Mouse (Mus musculus) B cell, adult 2 months (primary cell): Measurements from ENCODE around the gene Cdc25b.

Experiments used
- DNase-seq, 2 experiments: peaks; one replicate each; pipeline ENCODE4 v3.0.0; 2022

The Cdc25b gene

DNA sequence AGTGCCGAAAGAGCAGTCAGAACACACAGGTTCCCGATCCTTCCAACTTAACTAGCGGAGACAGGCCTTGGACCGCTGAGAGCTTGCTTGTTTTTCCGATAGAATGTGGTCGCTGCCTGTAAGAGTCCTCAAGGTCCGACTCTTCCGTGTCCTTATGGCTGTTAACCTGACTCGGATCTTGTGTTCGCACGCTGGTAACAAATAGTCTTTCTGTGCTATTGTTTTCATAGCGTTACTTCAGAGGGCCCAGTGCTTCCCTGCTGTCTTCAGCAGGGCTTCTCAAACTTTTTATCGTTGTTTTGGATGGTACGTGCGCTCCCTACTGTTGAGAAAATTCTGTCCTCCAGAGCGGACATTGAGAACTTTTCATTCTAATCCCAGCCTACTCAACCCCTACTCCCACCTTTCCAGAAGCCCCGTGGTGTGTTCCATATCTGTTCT, 26.1 kb upstream of the Cdc25b start:
- no peak for DNase-seq

DNA sequence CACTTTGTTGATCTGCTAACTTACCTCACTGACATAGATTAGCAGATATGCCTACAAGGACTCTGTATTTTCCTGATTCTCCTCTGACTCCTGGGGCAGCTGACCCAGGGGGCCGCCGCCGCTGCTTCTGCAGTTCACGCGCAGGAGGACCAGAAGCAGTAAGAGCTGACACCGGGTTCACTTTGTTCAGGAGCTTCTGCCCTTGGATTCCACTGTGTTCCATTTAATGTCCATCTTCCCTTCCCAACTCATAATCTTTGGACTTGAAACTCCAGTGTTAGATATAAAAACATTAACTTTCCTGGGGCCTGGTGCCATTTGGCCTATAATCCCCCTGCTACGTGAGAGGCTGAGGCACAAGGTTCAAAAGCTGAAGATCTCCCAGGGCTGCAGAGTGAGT, 22.8 kb upstream of the Cdc25b start:
- DNase-seq: no peak

DNA sequence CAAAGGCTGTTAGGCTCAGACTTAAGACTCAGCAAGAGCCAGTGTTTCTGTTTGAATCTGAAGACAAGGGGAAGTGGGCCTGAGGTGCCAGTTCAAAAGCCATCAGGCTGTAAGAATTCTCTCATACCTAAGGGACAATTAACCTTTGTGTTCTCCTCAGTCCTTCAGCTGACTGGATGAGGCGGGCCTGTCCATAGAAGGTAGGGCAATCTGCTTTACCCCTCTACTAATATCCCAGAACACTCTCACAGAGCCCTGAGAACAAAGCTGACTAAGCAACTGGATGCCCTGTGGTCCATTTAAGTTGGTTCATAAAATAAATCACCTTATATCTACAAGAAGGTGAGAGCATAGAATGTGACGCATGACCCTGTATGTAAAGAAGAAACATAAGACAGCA, 20.6 kb upstream of the Cdc25b start:
- DNase-seq: no peak

DNA sequence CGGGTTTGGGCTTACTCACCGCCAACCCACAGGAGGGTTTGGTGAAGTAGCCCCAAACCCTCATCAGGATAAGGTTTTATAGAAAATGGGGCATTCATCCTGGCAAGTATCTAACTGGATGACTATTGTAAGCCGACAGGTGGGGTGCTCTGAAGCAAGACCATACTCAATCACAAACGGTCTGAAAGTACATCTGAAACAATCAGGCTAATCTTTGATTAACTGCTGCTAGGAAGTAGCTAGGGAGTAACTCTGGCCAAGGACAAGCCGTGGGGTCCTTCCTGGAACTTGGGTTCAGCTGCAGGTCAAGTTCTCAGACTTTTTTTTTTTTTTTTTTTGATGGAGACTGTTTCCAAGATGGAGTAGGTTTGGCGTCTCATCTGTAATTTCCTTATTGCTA, 18.8 kb upstream of the Cdc25b start:
- DNase-seq: no peak

DNA sequence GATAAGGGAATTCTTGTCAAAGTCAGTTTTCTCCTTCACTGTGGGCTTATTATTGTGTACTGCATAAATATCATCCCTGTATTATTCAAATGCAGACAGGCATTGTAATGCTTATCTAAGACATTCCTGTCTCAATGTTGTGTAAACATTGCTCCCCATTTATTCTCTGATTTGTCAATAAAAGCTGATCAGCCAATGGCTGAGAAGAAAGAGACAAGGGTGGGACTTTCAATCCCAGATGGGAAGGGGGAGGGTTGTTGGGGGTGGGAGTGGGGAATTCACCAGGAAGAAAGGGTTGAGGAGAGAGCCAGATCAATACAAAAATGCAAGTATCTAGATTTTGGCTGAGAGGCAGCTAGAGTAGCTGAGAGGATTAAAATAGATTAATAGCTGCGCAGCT, 17.8 kb upstream of the Cdc25b start:
- no peak for DNase-seq

DNA sequence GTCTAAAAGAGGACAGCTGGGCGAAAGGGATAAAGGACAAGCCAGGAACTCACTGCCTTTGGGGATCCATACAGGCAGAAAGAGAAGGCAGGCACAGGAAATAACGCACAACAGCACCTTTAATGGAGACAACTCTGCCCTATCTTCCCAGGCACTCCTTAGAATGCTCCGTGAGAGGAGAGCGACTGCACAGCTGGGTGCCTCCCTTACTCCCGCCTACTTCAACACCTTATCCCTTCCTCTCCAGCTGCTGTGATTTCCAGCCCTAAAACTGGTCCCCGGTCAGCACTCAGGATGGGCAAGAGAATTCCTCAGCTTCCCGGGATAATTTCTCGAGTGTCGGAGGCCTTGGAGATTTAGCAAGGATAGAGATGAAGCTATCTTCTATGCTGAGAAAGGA, 15.8 kb upstream of the Cdc25b start:
- no peak for DNase-seq

DNA sequence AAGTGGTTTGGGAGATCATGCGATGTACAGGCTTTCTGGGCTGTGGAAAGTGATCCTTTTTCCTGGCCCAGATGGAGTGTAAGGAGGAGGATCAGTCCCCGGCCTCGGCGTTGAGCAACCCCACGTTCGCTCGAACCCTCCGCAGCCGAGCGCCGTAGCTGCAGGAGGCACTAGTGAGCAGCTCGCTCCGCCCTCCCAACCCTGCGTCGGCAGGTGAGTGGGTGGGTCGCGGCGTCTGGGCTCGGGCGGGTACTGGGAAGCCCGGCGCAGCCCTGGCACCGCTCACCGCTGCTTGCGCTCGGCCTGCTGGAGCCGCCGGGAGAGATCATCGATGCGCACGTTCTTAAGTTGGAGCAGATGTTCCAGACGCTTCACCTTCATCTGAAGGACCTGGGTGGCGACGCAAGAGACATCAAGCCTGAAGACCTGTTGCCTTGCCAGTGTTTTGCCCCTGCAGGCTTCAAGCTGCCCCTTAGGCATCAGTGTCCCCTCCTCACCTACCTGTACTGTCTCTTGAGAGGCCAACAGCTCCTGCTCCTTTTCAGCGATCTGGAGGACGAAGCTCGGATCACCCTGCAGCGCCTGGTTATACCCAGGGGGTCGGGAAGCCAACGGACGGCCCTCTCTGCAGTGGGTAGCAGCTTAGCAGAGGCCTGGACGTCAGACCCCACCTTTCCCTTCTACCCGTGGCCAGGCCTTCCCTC, 15.2 kb upstream of the Cdc25b start:
- DNase-seq: peak; percentile 62 to 63

DNA sequence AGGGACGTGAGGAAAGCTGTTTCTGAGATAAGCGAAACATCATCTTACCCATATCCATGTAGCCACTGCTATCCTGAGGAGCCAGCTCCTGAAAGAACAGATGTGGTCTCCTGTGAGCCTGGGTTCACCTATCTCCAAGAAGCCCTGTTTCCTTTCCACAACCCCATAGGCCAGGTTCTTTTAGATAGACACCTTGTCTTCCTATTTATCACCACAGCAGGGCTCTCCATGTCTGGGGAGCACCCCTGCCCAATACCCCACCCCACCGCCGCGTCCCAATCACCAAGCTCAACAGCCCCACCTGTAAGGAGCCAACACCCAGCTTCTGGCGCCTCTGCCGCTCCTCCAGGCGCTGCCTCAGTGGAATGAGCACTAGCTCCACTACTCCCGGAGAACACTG, 14.4 kb upstream of the Cdc25b start:
- DNase-seq: no peak

DNA sequence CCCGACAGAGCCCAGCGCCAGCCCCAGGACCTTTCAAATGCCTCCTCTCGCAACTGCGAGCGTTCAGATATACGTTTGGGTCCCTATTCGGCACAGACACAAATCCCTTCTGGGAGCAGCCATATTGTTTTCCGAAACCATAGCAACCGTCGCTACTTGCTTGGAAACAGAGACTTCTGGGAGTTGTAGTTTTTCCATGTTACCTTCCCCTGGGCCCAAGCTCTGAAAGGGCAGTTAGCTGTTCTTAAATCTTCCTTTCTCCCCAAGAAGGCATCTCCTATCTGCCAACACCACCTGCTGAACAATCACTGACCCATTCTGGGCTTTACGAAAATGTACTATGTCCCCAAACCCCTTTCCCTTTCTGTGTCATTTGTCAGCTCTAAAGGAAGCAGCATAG, 12.0 kb upstream of the Cdc25b start:
- DNase-seq: peak; percentile 66 to 72

DNA sequence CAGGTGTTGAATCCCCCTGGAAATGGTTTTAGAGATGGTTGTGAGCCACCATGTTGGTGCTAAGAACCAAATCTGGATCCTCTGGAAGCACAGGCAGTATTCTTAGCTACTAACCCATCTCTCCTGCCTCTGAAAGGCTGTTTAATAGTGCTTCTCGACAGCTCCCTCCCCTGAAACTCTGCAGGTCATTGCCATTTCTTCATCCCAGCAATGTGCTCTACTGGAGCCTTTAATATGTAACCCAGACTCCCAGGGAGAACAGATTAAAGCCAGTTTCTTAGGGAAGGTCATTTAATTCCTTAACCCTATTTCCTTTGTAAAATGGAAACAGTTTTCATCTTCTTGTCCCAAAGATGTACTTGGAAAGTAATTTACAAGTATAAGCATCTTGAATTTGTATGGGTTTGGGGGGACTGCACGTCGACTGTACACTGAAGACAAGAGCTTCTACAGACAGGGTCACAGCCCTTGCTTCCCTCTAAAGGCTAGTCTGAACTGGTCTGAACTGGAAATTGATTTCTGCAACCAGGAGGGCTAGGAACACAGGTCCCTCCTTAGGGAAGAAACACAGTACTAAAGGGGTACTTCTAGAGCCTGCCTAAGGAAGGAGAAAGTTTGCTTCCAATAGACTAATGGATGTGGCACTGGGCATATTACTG, 11.3 kb upstream of the Cdc25b start:
- DNase-seq: no peak

DNA sequence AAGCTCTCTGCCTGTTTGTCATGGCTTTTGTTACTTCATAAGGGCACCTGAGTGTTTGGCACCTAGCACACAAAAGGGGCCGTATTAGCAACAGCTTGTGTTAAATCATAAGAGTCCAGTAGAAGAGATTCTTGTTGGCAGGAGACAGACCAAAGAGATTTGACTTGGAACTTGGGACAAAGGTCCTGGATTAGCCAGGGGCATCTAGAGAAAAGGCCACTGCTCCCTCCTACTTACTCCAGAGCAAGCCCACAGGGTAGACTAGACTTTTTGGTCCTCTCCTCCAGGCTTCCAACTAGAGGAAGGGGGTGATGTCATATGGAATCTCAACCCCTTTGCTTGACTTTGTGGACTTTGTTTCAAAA, 10.8 kb upstream of the Cdc25b start:
- no peak for DNase-seq

DNA sequence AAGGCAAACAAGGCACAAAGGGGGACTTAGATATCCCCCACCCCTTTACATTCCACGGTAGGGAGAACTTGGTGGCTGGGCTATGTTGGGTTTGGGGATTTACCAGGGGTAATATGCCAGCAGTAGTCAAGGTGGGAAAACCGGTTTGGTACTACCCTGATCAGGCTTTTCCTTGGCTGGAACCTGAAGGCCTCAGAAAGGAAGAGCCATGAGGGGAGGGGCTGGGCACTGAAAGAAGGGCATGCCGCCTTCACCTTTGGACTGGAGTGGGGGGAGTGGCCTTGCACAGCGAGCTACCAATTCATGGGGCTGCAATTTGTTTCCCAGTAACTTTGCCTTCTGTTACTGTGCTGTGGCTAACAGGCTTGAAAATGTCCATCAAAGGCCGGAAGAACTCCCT, 10.3 kb upstream of the Cdc25b start:
- no peak for DNase-seq

DNA sequence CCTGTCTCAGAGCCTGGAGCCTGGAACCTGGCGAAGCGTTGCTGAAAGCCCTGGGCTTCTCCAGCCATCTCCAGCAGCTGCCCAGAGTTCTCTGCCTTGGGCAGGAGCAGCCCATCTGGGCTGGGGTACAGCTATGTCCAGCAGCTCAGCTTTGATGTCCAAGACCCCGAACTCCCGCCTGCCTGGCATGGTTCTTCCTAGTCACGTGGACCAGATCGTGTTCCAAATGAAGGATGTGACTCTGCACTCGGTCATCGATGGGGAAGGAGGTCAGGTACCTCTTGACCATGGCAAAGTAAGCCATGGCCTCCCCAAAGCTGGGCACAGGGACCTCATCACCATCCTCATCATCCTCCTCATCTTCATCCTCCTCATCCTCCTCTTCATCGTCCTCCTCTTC, 8.8 kb upstream of the Cdc25b start:
- no peak for DNase-seq

DNA sequence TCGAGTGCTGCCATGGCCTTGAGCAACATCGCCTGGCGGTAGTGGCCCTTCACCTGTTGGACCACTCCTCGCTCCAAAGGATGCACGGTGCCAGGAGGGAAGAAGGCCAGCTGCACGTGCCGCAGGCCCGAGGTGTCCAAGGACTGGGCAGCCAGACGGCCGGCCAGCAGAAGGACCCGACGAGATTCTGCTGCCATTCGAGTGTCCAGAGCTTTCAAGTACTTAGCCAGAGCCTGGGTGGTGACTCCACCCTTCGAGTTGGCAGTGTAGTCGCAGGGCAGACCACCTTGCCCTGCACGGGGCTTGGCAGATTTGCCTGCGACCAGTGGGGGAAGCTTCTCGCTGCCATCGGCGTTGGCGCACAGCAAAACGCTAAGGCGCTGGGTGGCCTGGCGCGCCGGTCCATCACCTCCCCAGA, 7.9 kb upstream of the Cdc25b start:
- DNase-seq: no peak

DNA sequence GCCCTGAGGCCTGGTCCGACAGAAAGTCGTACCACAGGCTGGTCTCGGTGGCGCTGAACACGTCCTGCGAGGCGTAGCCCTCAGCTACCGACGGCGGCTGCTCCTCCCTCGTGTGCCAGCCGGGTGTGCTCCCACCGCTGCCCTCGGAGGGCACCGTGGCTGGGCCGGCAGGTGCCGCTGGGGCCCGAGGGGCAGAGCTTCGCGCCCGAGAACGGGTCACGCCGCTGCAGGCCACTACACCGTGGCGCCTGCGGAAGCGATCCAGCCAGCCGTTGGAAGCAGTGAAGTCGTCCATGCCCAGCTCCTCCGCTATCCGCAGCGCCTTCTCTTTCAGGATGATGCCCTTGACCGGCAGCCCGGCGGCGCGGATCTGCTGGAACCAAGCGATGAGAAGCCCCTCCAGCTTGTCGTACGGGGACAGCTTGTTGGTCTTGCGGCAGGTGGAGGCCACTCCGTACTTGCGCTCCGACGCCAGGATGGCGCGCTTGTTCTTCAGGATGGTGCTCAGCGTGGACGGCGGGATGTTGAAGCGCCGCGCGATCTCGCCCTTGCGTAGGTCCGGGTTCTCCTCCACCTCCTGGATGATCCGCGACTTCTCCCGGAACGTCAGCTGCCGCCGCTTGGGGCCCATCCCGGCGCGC, 7.4 kb upstream of the Cdc25b start:
- DNase-seq: peak; percentile 39 to 60

DNA sequence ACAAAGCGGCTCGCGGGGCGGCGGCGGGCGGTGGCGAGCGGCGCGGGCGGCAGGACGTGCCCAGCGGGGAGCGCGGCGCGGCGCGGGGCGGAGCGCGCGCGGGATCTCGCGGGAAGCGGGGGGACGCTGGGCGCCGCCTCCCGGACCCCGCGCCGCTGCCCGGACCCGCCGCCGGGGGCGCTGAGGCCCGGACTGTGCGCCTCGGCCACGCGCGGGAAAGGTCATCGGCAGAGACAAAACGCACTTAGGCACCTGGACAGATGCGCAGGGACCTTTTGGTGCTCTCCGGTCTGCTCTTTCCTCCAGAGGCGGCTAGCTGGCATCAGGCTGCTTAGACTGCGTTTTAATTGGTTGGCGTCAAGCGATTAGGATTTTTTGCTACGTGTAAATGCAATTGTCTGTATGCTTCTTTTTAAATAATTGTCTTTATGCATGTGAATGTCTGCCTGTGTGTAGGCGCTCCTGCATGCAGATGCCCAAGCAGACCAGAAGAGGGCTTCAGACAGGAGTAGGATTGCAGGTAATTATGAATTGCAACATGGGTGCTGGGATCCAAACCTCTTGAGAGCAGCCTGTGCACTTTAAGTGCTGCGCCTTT, 6.7 kb upstream of the Cdc25b start, which contains the start of gene Cenpb:
Cenpb (minus strand) TSS at position 78 of the 598 bp plus-strand sequence.
- peak; percentile 81 to 84 for DNase-seq

DNA sequence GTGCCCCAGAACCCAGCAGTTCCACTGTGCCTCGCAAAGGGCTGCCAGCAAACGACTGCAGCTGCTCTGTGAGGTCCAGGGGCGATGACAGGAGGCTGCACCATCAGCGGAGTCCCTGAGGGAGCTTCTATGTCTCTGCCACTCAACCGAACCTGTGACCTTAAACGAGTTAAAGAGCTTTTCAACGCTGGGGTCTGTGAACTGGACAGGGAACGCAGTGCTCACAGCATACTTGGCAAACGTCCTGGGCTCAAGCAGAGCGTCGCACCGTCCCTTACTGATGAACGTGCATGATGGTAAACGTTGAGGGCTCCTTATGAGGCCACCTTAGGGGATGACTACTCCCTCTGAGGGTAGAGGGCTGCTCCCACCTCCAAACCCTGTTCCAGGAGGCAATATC, 406 bp upstream of the Cdc25b start:
- DNase-seq: no peak

DNA sequence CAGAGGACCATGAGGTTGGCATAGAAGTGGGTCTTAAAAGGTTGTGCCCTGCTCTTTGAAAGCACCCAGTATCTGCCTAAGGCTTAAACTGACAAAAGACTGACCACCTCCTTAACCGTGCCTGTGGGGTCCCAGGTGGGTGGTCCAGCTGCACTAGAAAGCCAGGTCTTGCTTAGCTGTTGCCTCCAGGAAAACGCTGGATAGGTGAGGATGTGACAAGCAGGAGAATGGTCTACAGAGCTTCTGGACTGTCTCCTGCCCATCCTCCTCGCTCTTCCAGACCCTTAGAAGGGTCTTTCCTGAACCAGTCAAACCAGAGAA, 813 bp downstream of the Cdc25b start:
- DNase-seq: no peak

DNA sequence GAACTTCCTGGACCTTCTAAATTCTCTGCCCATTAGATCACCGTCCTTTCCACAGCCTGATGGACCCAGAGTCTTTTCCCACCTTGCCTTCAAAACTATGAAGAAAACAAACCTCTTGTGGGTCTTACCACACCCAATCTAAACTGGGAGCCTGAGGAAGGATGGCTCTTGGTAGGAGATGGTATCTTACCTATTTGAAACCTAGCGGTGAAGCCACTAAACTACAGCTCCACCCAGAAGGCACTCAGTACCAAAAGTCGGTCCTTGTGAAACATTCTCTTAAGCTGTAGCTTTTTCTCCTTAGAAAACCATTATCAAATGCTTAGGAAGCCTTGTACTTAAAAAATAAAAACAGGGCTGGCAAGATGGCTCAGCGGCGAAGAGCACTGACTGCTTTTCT, 1.6 kb downstream of the Cdc25b start:
- DNase-seq: no peak

DNA sequence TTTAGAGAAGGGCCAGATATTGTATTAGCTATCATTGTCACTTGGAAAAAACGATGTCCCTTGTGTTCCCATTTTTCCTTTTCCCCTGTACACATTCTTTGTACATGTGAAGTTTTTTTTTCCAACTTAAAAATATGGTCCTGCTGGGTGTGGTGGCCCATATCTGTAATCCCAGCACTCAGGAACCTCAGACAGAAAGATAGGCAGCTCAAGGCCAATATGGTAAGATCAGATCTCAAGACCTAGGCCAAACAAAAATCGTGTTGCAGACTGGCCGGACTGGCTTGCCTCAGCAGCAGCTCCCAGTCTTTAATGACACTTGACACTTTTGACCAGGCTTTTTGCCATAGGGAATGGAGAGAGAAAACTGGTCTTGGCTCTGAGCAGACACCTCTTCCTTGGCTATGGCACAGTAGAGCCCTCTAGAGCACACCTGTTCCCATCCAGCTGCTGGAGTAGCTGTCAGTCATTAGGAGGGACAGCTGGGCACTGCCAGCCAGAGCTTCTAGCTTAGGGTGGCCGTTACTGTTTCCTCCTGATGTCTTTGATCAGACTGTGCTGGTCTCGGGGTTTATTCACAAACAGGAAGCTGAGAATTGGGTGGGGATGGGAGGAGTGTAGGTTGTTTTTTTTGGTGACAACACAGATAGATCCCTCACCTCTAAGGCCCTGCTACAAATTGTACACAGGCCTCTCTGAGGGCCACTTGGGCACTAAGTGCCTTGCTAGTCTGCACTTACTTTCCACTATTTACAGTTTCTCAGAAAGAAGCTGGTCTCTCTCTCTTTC, 3.0 kb downstream of the Cdc25b start:
- DNase-seq: peak; percentile 26 to 35

DNA sequence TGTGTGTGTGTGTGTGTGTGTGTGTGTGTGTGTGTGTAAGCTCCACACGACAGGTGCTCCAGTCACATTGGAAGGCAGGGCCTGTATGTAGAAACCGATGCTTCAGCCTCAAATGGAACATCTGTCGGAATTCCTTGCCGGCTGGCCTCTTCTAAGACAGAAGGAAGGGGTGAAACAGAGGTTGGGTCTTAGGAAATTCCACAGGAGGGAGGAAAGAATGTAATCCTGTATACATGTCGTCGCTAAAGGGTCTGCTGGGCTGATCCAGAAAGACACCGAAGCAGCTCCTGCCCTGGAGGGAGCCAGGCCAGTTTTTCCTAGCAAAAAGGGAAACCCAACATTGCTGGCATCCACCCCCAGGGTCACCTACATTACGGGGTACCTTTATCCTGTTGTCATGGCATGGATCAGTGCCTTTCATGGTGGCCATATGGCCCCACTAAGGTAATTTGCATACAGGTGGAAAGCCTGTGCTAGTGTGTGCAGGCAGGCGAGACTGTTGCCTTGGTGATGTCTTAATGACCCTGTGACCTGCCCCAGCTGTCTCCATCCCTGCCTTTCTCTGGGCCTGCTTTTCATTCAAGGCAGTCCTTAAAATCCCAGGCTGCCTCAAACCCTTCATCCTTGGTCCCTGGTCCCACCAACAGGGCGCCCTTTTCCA, 3.7 kb downstream of the Cdc25b start:
- peak; percentile 64 to 68 for DNase-seq

DNA sequence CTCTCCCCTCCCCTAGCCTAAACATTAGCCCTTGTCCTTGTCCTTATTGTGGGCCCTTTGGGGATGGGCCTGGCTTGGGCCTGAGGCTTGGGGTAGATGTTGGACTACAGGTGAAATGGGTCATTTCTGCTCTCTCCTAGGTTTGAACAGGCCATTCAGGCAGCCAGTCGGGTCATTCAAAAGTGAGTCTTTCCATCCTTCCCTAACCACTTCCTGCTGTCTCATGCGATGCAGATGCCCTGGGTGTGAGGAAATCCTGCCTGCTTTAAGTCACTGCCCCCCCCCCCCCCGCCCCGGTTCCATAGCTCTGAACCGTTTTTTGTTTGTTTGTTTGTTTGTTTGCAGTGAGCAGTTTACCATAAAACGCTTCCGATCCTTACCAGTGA, 4.2 kb downstream of the Cdc25b start:
- DNase-seq: no peak
